Mouse (Mus musculus): ENCODE data around the gene Stag1.
"Not testable (repeated sequence)": the region's sequence is repeated elsewhere in the genome, so short reads cannot be mapped to it uniquely, and the experiment has no call there.

The Stag1 gene

GRCm38 (mm10) chr9:100689765-100690316, 92.2 kb downstream of the Stag1 start:
- DNase-seq = no peak

GRCm38 (mm10) chr9:100692239-100692638, 94.6 kb downstream of the Stag1 start:
- peak; percentile 60 for DNase-seq

DNA sequence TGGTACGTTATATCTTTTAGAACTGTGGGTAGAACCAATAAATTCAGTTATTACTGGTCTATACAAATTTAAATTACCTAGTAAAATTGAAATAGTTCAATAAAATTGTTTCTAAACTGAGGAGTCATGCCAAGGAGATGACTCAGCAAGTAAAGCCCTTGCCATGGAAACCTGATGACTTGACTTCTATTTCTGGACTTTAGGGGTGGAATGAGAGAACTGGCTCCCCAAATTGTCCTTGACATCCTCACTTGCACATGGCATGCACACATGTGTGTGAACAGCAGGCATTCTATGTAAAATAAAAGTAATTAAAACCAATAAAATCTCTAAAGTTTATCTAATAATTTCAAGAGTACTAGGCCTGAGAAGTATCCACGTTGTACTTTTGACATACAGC, 98.9 kb downstream of the Stag1 start:
- DNase-seq = no peak

DNA sequence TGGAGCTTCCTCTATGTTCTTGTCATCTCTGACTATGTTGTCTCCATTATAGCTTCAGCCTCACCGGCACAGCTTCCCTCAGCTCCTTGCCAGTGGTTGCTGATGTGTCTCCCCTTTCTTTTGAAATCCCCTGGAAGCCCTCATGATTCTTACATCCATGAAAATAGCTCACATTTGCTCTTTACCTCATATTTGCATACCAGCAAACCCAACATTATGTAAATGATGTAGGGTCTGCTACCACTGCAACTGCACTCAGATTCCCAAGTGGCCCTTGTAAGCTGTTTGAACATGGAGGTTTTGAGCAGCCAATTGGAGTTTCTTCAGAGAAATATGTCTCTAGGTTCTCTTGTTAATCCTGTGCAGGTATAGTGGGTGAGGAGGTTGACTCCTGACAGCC, 110.0 kb downstream of the Stag1 start:
- no peak for DNase-seq

GRCm38 (mm10) chr9:100711665-100712064, 114.1 kb downstream of the Stag1 start:
- no peak for DNase-seq

DNA sequence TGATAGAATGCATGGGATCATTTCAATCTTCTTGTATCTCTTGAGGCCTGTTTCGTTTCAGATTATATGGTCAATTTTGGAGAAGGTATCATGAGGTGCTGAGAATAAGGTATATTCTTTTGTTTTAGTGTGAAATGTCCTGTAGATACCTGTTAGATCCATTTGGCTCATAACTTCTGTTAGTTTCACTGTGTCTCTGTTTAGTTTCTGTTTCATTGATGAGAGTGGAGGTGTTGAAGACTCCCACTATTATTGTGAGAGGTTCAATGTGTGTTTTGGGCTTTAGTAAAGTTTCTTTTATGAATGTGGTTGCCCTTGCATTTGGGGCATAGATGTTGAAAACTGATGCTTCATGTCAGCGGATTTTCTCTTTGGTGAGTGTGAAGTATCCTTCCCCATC, 127.2 kb downstream of the Stag1 start:
- DNase-seq = not testable (repeated sequence)

- no peak for DNase-seq
Measured at GRCm38 (mm10) chr9:100731839-100732238, 134.2 kb downstream of the Stag1 start.

- no peak for DNase-seq
Measured at GRCm38 (mm10) chr9:100733907-100734440, 136.4 kb downstream of the Stag1 start.

DNA sequence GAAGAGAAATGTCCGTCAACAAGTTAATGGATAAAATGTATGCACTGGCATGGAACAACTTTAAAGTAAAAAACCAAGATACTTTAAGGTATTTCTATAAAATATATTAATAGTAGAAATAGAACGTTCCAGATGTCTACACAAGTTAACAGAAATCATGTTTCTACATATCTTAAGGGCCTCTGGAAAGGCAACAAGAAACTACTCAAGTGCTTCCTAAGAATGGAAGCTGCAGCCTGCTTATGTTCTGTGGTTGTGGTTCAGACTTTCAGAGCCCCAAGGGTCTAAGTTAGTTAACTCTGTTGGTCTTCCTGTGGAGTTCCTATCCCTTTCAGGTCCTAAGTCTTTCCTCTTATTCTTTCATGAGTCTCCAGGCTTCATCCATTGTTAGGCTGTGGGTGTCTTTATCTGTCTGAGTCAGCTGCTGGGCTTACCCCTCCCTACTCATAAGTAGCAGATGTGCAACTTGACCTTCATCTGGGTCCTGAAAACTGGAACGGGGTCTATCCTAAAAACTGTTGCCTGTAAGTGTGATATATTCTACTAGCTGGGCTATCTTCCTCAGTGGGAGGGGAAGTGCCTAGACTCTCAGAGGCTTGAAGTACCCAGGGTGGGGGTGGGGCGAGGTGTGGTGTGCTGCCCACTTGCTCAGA, 138.5 kb downstream of the Stag1 start:
- peak; percentile 39 for DNase-seq

GRCm38 (mm10) chr9:100736646-100737031, 139.0 kb downstream of the Stag1 start:
- no peak for DNase-seq

GRCm38 (mm10) chr9:100777238-100777637, 179.6 kb downstream of the Stag1 start:
- DNase-seq = not testable (repeated sequence)

DNA sequence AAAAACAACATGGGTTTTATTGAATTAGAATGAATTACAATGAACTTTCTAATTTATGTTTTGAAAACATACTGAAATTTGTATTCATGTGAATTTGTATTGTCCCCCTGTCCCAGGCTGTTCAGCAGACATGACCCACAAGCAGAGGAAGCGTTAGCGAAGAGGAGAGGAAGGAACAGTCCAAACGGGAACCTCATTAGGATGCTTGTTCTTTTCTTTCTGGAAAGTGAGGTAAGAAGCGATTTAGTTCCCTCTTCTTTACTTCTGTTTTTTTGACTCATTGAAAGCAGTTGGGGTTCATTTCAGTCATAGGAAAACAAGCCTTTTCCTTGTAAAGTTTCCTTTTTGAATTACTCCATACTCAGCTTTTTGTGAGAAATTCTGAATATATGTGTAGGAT, 268.4 kb downstream of the Stag1 start:
- no peak for DNase-seq

DNA sequence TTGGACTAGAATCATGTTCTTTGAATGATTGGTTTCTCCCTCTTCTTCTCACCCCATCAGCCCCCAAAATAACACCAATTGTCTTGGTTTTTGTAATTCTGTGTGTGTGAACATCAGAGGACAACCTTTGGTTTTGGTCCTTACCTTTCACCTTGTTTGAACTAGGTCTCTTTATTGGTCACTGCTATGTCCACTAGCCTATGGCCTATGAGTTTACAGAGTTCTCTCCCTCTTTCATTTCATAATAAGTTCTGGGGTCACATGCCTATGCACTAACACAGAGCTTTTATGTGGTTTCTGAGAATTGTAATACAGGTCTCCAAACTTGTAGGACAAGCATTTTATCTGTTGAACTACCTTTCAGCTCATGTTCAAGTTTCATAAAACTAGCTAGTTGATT, 272.0 kb downstream of the Stag1 start:
- no peak for DNase-seq

GRCm38 (mm10) chr9:100896111-100896510, 298.5 kb downstream of the Stag1 start:
- no peak for DNase-seq

DNA sequence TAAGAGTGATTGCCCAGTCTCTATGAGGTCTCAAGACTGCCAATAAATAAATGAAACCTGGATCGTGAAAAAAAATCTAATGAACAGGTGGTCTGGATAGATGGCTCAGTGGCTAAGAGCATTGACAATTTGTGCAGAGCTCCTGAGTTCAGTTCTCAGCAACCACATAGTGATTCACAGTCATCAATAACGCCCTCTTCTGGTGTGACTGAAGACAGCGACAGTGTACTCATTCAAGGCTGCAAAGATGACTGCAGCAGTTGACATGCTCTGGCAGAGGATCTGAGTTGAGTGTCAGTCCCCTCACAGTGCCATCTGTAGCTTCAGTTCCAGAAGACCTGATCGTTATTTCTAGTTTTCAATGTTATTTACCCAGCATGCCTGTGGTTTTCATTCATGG, 300.4 kb downstream of the Stag1 start:
- no peak for DNase-seq

DNA sequence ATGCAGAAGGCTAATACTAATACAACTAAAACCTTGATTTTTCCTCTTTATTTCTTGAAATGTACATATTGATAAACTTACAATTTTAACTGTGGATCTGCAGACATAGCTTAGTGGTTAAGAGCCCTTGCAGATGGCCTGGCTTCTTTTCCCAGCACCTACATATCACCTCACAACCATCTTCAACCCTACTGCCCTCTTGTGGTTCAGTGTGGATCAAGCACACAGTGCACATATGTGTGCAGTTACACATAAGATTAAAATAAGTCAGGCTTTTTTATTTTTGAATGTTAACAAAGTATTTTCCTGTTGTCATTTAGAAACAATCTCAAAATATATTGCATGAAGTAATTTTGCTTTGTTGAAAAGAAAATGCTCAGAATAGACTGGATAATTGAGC, 312.8 kb downstream of the Stag1 start:
- DNase-seq = peak; percentile 29

DNA sequence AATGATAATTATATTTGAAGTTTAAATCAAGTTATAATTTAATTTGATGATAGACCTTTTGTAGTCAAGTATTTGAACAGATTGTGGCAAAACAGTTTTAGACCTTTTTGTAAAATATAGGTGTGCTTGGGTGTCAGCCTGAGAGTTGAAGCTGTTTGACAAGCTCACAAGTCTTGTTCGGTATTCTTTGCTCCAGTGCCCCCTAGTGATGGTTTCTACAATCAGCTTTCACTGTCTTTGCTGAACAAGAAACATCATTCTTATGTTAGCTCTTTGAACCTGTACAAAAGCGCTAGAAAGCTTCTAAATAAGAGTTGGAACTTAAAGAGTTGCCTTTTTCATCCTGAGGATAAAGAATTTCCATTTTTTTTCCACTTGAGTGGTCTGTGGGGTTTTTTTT, 319.5 kb downstream of the Stag1 start:
- peak; percentile 18 for DNase-seq

DNA sequence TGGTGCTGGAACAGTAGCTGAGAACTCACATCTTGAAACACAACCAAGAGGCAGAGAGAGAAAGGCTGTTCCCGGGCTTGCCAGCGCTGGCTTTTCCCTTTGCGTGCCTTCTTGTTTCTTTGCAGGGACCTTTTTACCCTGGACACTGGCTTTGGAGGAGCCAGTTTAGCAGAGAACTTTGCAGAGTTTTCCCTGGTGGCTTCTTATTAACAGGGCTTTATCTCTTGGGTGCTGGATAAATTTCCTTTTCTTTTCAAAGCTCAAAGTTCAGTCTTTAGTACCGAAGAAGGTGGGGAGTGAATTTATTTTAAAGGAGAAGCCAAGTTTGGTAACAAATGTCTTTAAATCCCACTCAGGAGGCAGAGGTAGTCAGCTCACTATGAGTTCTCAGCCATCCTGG, 329.0 kb downstream of the Stag1 start:
- no peak for DNase-seq

- no peak for DNase-seq
Measured at GRCm38 (mm10) chr9:100942042-100942441, 344.4 kb downstream of the Stag1 start.

GRCm38 (mm10) chr9:100944677-100945365, 347.2 kb downstream of the Stag1 start:
- DNase-seq = no peak

- DNase-seq = peak; percentile 11
Measured at GRCm38 (mm10) chr9:100951481-100951880, 353.9 kb downstream of the Stag1 start.

DNA sequence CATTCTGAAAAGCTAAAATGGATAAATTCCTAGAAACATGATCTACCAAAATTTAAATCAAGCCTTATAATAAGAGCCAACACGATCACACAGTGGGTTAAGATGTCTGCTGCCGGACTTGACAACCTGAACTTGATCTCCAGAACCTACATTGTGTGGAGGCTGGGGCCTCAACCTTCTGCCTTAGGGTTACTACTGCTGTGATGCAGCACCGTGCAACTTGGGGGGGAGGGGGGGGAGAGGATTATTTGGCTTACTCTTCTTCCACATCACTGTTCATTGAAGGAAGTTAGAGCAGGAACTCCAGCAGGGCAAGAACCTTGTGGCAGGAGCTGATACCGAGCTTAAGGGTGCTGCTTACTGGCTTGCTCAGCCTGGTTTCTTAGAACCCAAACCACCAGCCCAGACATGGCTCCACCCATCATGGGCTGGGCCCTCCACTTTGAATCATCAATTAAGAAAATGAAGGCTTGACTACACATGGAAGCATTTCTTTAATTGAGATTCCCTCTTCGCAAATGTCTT, 365.4 kb downstream of the Stag1 start:
- DNase-seq = peak; percentile 70

GRCm38 (mm10) chr9:100963428-100963912, 365.9 kb downstream of the Stag1 start:
- no peak for DNase-seq

- no peak for DNase-seq
Measured at GRCm38 (mm10) chr9:100964106-100964505, 366.5 kb downstream of the Stag1 start.
